Mouse (Mus musculus) stomach, embryonic 14.5 days (tissue): ENCODE data around the gene Nt5dc1. TPM values are rescaled to one million over a fixed set of nuclear protein-coding genes. Genes with fewer than 3 reads are reported as not detected.
"Not testable (repeated sequence)": the region's sequence is repeated elsewhere in the genome, so short reads cannot be mapped to it uniquely, and the experiment has no call there.

Source experiments
- ATAC-seq: fragments of 200-750 bp; cut with Nextera tagmentation; 2 replicates; pipeline ENCODE4 v1.8.0; 2017; ENCODE audit warnings: low read depth, moderate TSS enrichment; ENCODE audit not compliant: insufficient number of reproducible peaks, insufficient read depth, low FRiP score
- H3K27ac ChIP-seq: fragments of 300-500 bp; sonication (generic); 2 replicates; pipeline ENCODE4 v1.5.1; 2014; ENCODE audit warnings: mild to moderate bottlenecking, low read length, moderate library complexity, mixed read lengths
- H3K27me3 ChIP-seq: fragments of 300-500 bp; sonication (generic); 2 replicates; pipeline ENCODE4 v1.6.1; 2014; ENCODE audit warnings: low read length, control low read depth, mixed read lengths; ENCODE audit not compliant: control insufficient read depth, insufficient read depth
- H3K36me3 ChIP-seq: fragments of 300-500 bp; sonication (generic); 2 replicates; pipeline ENCODE4 v1.6.1; 2014; ENCODE audit warnings: mild to moderate bottlenecking, control low read depth, low read length, moderate library complexity, mixed read lengths; ENCODE audit not compliant: control insufficient read depth, insufficient read depth
- H3K4me1 ChIP-seq: fragments of 300-500 bp; sonication (generic); 2 replicates; pipeline ENCODE4 v1.6.1; 2014; ENCODE audit warnings: low read length, control low read depth, mixed read lengths; ENCODE audit not compliant: control insufficient read depth, insufficient read depth
- H3K4me2 ChIP-seq: fragments of 300-500 bp; sonication (generic); replicated peaks from 2 replicates; pipeline ENCODE4 v1.6.1; 2014; ENCODE audit warnings: low read depth, low read length, control low read depth
- H3K4me3 ChIP-seq: fragments of 300-500 bp; sonication (generic); 2 replicates; pipeline ENCODE4 v1.5.1; 2014; ENCODE audit warnings: low read depth, low read length, control low read depth
- H3K9ac ChIP-seq: fragments of 300-500 bp; sonication (generic); replicated peaks from 2 replicates; pipeline ENCODE4 v1.6.1; 2014; ENCODE audit warnings: low read depth, mild to moderate bottlenecking, control low read depth, low read length, moderate library complexity, mixed read lengths
- H3K9me3 ChIP-seq: fragments of 300-500 bp; sonication (generic); 2 replicates; pipeline ENCODE4 v1.6.1; 2016; ENCODE audit warnings: low read depth, low read length, control low read depth; ENCODE audit not compliant: control insufficient read depth
- WGBS: fragments of 180-500 bp; shearing (Covaris S2); extraction: QIAGEN DNeasy Blood & Tissue Kit; methylation state at CpG from one replicate; pipeline ENCODE4 v1.1.7; 2014; 5-methylcytosine and 5-hydroxymethylcytosine counted together
- polyA plus RNA-seq: library from polyadenylated mRNA; unstranded; fragments of >200 nt; fragmentation: Nextera tagmentation; extraction: Ambion mirVana; gene quantifications from 2 replicates; pipeline ENCODE4 v1.2.1, GENCODE M21; 2014

The Nt5dc1 gene
- polyA plus RNA-seq, 1 experiment from 2014 or later, result 11.6 TPM

DNA sequence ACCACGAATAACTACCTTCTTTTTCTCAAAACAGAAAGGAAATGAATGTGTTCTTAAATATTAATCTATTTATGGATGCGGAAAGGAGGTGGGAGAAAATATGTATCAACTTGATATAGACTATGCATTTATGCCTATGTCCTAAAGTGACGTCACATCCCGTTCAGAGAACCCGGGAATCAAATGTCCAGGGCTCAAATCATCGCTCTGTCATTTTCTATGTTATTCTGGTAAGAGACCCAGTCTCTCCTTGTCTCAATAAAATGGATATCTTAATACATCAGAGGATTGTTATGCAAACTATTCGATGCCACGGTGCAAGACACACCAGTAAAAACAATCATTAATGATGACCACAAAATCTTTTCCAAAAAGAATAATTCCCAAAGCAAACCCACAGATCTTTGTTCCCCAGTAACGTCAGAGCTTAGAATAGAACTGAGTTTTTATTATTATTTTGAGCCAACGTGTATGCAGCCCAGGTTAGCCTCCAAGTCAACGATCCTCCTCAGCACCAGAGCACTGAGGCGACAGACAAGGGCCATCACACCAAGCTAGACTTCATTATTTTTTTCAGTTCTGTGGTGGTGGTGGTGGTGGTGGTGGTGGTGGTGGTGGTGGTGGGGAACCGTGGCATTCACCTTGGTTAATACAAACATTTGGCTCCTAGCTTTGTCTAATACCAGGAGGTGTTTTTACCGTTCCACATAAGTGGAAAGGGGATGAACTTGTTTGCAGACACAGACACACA is 137.0 kb downstream of the Nt5dc1 start:
- no peak overlapping the region; the same call in 1 of the 2 replicates for H3K9ac ChIP-seq
- H3K4me3 ChIP-seq, result peak overlapping the region; percentile 99
- no peaks in the 10 kb centered on the region for H3K27me3 ChIP-seq
- peaks cover 9% of the 10 kb centered on the region; the same call in 1 of the 2 replicates for H3K4me1 ChIP-seq
- no peaks in the 10 kb centered on the region for H3K36me3 ChIP-seq
- H3K4me2 ChIP-seq, result peak overlapping the region; percentile 83
- H3K9me3 ChIP-seq, result no peaks in the 10 kb centered on the region
- ATAC-seq, result no peak
- 18% methylated on average over 14 of the region's 14 CpGs for WGBS
- H3K27ac ChIP-seq, result no peak overlapping the region

- Histone ChIP-seq H3K27ac (no peak overlapping the region), H3K4me1 (peaks cover 9% of the 10 kb centered on the region; the same call in 1 of the 2 replicates), H3K9me3 (no peaks in the 10 kb centered on the region), H3K27me3 (no peaks in the 10 kb centered on the region), H3K4me3 (peak overlapping the region; percentile 3; the same call in 1 of the 2 replicates), H3K36me3 (no peaks in the 10 kb centered on the region), H3K4me2 (peak overlapping the region; percentile 36), H3K9ac (no peak overlapping the region)
- no peak for ATAC-seq
- WGBS, result 29% methylated on average over 13 of the region's 13 CpGs
Observed at GRCm38 (mm10) chr10:34280591-34281175, 137.7 kb downstream of the Nt5dc1 start.

DNA sequence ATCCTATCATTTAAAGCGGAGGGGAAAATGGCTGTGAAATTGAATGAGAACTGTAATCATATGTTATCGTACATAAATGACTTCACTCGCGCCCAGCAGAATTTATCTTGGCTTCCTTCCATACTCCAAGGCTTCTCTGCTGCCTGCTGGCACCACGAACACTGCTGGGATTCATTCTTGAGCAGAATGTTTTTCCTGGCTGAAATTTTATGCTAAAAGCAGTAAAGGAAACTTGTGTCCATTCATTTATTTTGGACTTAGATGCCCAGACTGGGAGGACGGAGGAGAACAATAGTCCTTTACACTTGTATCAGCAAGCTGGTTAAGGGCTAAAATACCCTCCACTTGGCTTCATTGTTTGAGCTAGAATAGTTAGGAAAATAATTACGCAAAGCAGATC is 146.7 kb downstream of the Nt5dc1 start:
- H3K4me3 ChIP-seq, result no peak overlapping the region
- H3K9ac ChIP-seq, result no peak overlapping the region
- no peaks in the 10 kb centered on the region for H3K27me3 ChIP-seq
- no peaks in the 10 kb centered on the region for H3K36me3 ChIP-seq
- H3K9me3 ChIP-seq, result no peaks in the 10 kb centered on the region
- no peak overlapping the region for H3K4me2 ChIP-seq
- no peaks in the 10 kb centered on the region for H3K4me1 ChIP-seq
- H3K27ac ChIP-seq, result no peak overlapping the region
- 53% methylated on average over 7 of the region's 7 CpGs for WGBS
- ATAC-seq, result no peak

DNA sequence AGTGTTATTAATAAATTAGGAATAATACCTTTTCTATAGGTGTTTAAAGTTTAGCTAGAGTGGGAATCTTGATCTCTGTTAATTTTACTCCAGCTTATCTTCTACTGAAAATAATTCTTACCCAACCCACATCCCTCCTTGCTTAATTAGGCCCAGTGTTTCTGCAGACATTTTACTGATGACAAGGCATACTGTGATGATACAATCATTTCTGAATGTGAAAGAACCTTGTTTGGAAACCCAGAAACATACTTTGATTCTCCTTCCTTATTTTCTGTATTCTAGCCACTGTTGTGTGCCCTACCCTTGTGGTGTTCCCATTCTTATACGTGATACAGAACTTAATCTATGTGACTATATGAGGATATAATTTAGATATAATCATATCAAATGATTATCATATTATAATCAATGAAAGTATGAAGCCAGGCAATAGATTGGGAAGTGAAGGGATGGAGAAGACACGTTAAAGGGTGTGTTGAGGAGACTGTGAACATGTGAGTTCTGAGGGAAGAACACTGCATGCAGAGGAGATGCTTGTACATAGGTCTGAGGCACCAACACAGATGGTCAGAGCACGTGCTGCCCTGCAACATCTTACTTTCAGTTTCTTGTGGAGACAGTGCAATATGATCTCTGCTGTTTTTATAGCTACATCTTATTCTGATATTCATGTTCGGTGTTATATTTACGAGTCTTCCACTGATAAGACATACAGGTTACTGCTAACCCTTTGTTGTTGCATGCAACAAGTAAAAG is 150.9 kb downstream of the Nt5dc1 start:
- Histone ChIP-seq H3K4me2 (no peak overlapping the region), H3K36me3 (no peaks in the 10 kb centered on the region), H3K9me3 (no peaks in the 10 kb centered on the region), H3K4me3 (no peak overlapping the region), H3K27me3 (no peaks in the 10 kb centered on the region), H3K4me1 (no peaks in the 10 kb centered on the region), H3K27ac (no peak overlapping the region), H3K9ac (no peak overlapping the region)
- ATAC-seq, result no peak
- WGBS, result 71% methylated on average over 5 of the region's 5 CpGs

DNA sequence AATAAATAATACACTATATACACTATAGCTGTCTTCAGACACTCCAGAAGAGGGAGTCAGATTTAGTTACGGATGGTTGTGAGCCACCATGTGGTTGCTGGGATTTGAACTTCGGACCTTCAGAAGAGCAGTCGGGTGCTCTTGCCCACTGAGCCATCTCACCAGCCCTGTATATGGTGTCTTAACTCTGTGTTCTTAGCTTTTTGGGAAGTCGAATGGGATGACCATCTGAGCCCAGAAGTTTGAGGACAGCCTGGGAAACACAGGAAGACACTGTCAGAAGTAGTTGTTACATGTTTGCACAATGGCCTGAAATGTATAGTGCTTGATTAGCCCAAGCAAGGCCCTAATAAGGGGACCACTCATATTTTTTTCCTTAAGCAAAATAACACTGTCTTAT is 153.2 kb downstream of the Nt5dc1 start:
- Histone ChIP-seq H3K9ac (no peak overlapping the region), H3K27me3 (no peaks in the 10 kb centered on the region), H3K4me3 (no peak overlapping the region), H3K9me3 (no peaks in the 10 kb centered on the region), H3K4me1 (no peaks in the 10 kb centered on the region), H3K36me3 (no peaks in the 10 kb centered on the region), H3K4me2 (no peak overlapping the region), H3K27ac (no peak overlapping the region)
- no peak for ATAC-seq
- WGBS, result 89% methylated on average over 4 of the region's 4 CpGs

DNA sequence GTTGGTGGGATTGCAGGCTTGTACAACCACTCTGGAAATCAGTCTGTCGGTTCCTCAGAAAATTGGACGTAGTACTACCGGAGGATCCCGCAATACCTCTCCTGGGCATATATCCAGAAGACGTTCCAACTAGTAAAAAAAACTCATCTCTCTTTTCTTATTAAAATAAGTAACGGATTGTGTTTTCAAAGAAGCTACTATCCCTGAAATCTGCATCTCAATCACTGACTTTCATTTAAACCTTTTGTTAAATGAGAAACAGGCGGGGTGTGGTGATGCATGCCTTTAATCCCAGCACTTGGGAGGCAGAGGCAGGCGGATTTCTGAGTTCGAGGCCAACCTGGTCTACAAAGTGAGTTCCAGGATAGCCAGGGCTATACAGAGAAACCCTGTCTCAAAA is 165.5 kb downstream of the Nt5dc1 start:
- not testable (repeated sequence) for ATAC-seq, H3K9ac ChIP-seq, H3K4me1 ChIP-seq, H3K36me3 ChIP-seq, H3K9me3 ChIP-seq, H3K4me3 ChIP-seq, H3K27ac ChIP-seq, H3K4me2 ChIP-seq, H3K27me3 ChIP-seq
- WGBS, result 89% methylated on average over 9 of the region's 9 CpGs

- H3K27me3 ChIP-seq, result no peaks in the 10 kb centered on the region
- no peak for ATAC-seq
- no peaks in the 10 kb centered on the region for H3K36me3 ChIP-seq
- WGBS, result 34% methylated on average over 2 of the region's 2 CpGs
- H3K27ac ChIP-seq, result no peak overlapping the region
- H3K9me3 ChIP-seq, result no peaks in the 10 kb centered on the region
- no peak overlapping the region for H3K9ac ChIP-seq
- H3K4me2 ChIP-seq, result no peak overlapping the region
- peaks cover 3% of the 10 kb centered on the region; the same call in 1 of the 2 replicates for H3K4me1 ChIP-seq
- no peak overlapping the region for H3K4me3 ChIP-seq
Observed at GRCm38 (mm10) chr10:34249594-34249993, 168.8 kb downstream of the Nt5dc1 start.

DNA sequence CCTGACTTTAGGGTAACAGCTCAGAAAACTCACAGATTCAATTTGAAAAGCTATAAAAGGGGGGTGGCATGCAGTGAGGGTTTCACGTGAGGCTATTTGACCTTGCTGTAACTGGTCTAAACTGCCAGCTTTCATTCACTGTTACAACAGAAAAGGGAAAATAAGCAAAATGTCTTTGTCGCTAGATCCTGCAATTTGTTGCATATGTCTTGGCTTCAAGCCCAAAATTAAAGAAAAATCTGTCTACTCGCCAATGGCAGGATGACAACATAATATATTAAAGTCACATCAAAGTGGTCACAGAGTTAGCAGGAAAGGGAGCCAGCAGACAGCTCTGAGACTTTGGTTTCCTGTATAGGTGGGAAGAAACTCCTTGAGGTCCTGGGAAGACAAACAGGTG is 170.6 kb downstream of the Nt5dc1 start:
- ATAC-seq, result no peak
- H3K27ac ChIP-seq, result no peak overlapping the region

More for the DNA sequence above, 170.6 kb downstream of the Nt5dc1 start:
- H3K9ac ChIP-seq, result no peak overlapping the region
- no peaks in the 10 kb centered on the region for H3K36me3 ChIP-seq
- H3K27me3 ChIP-seq, result no peaks in the 10 kb centered on the region
- H3K4me2 ChIP-seq, result no peak overlapping the region
- H3K4me3 ChIP-seq, result no peak overlapping the region
- peaks cover 3% of the 10 kb centered on the region; the same call in 1 of the 2 replicates for H3K4me1 ChIP-seq
- H3K9me3 ChIP-seq, result no peaks in the 10 kb centered on the region
- 29% methylated on average over 3 of the region's 3 CpGs for WGBS
